Mouse (Mus musculus): ENCODE data around the gene 1700001O22Rik.

The 1700001O22Rik gene

GRCm38 (mm10) chr2:30777266-30777665 lies 26.2 kb downstream of the 1700001O22Rik start:
- no peak for DNase-seq

- no peak for DNase-seq
Observed at GRCm38 (mm10) chr2:30775955-30776354, 27.5 kb downstream of the 1700001O22Rik start.

GRCm38 (mm10) chr2:30773313-30774005 lies 30.0 kb downstream of the 1700001O22Rik start:
- no peak for DNase-seq

- peak in 1 of 2 experiments; percentile 17 for DNase-seq
Observed at GRCm38 (mm10) chr2:30772581-30773312, 30.7 kb downstream of the 1700001O22Rik start.

GRCm38 (mm10) chr2:30771806-30772460 lies 31.5 kb downstream of the 1700001O22Rik start:
- peak; percentile 63 to 72 for DNase-seq

GRCm38 (mm10) chr2:30771368-30771805 lies 32.1 kb downstream of the 1700001O22Rik start:
- no peak for DNase-seq

GRCm38 (mm10) chr2:30769187-30769586 lies 34.3 kb downstream of the 1700001O22Rik start:
- peak in 1 of 2 experiments; percentile 29 for DNase-seq

- no peak for DNase-seq
Observed at GRCm38 (mm10) chr2:30768529-30768928, 34.9 kb downstream of the 1700001O22Rik start.

GRCm38 (mm10) chr2:30767626-30768240 lies 35.7 kb downstream of the 1700001O22Rik start:
- DNase-seq, result no peak

GRCm38 (mm10) chr2:30766446-30766845 lies 37.0 kb downstream of the 1700001O22Rik start:
- DNase-seq, result no peak

- DNase-seq, result no peak
Observed at GRCm38 (mm10) chr2:30760706-30761105, 42.8 kb downstream of the 1700001O22Rik start.

GRCm38 (mm10) chr2:30759858-30760547 lies 43.5 kb downstream of the 1700001O22Rik start:
- no peak for DNase-seq

GRCm38 (mm10) chr2:30759442-30759841 lies 44.0 kb downstream of the 1700001O22Rik start:
- no peak for DNase-seq

- DNase-seq, result no peak
Observed at GRCm38 (mm10) chr2:30759088-30759374, 44.4 kb downstream of the 1700001O22Rik start.

- DNase-seq, result peak in 1 of 2 experiments; percentile 16
Observed at GRCm38 (mm10) chr2:30758341-30759087, 44.9 kb downstream of the 1700001O22Rik start.

GRCm38 (mm10) chr2:30756962-30757715 lies 46.3 kb downstream of the 1700001O22Rik start:
- DNase-seq, result no peak

GRCm38 (mm10) chr2:30755985-30756765 lies 47.3 kb downstream of the 1700001O22Rik start:
- DNase-seq, result no peak

GRCm38 (mm10) chr2:30754831-30755230 lies 48.6 kb downstream of the 1700001O22Rik start:
- no peak for DNase-seq

GRCm38 (mm10) chr2:30753219-30753618 lies 50.2 kb downstream of the 1700001O22Rik start:
- DNase-seq, result peak in 1 of 2 experiments; percentile 26

GRCm38 (mm10) chr2:30752471-30752870 lies 51.0 kb downstream of the 1700001O22Rik start:
- no peak for DNase-seq

Measured in cerebellum, adult 18-20 months (tissue).